Mouse (Mus musculus): ENCODE measurements at regions not wholly inside any gene's neighbourhood (a gene's known extent, or its start where the extent isn't known, plus 50 kb on each side); places are given as distances from the start of the nearest gene placed in this dataset.

- H3K9ac ChIP-seq = no peak overlapping the region
- no peak overlapping the region for H3K4me2 ChIP-seq (ENCODE audit: low read depth)
- 94% methylated on average over 6 of the region's 6 CpGs for WGBS
- no peak for DNase-seq
- no peaks in the 10 kb centered on the region for H3K27me3 ChIP-seq (ENCODE audit: insufficient read depth, low read length)
- ATAC-seq = no peak
- TF ChIP-seq CTCF (IDR thresholded peaks at IDR 0.05; ENCODE audit: low read depth) = no peak
- no peaks in the 10 kb centered on the region for H3K9me3 ChIP-seq (ENCODE audit: low read length)
- H3K27ac ChIP-seq (ENCODE audit: low read depth, low read length) = no peak overlapping the region
- no peaks in the 10 kb centered on the region for H3K4me1 ChIP-seq (ENCODE audit: insufficient read depth)
- H3K36me3 ChIP-seq (ENCODE audit: insufficient read depth) = no peaks in the 10 kb centered on the region
- H3K4me3 ChIP-seq (ENCODE audit: low read depth, low read length) = no peak overlapping the region
Measured at GRCm38 (mm10) chr9:115400461-115400860, 90.2 kb upstream of the Stt3b start.

- Histone ChIP-seq H3K9ac (no peak overlapping the region), H3K27ac (ENCODE audit: low read depth, low read length) (no peak overlapping the region), H3K9me3 (ENCODE audit: low read length) (no peaks in the 10 kb centered on the region), H3K27me3 (ENCODE audit: insufficient read depth, low read length) (no peaks in the 10 kb centered on the region), H3K4me1 (ENCODE audit: insufficient read depth) (no peaks in the 10 kb centered on the region), H3K36me3 (ENCODE audit: insufficient read depth) (no peaks in the 10 kb centered on the region), H3K4me3 (ENCODE audit: low read depth, low read length) (no peak overlapping the region), H3K4me2 (ENCODE audit: low read depth) (no peak overlapping the region)
- DNase-seq (no peak), ATAC-seq (no peak)
- no peak for TF ChIP-seq CTCF (IDR thresholded peaks at IDR 0.05; ENCODE audit: low read depth)
- 68% methylated on average over 13 of the region's 13 CpGs for WGBS
Measured at GRCm38 (mm10) chr9:115401405-115402151, 91.4 kb upstream of the Stt3b start.

- H3K4me3 ChIP-seq (ENCODE audit: low read depth, low read length) = no peak overlapping the region
- 67% methylated on average over 6 of the region's 6 CpGs for WGBS
- no peaks in the 10 kb centered on the region for H3K27me3 ChIP-seq (ENCODE audit: insufficient read depth, low read length)
- no peak overlapping the region for H3K9ac ChIP-seq
- no peak for DNase-seq
- H3K36me3 ChIP-seq (ENCODE audit: insufficient read depth) = no peaks in the 10 kb centered on the region
- no peak for TF ChIP-seq CTCF (IDR thresholded peaks at IDR 0.05; ENCODE audit: low read depth)
- H3K4me1 ChIP-seq (ENCODE audit: insufficient read depth) = no peaks in the 10 kb centered on the region
- H3K9me3 ChIP-seq (ENCODE audit: low read length) = no peaks in the 10 kb centered on the region
- H3K27ac ChIP-seq (ENCODE audit: low read depth, low read length) = no peak overlapping the region
- H3K4me2 ChIP-seq (ENCODE audit: low read depth) = no peak overlapping the region
- ATAC-seq = no peak
Measured at GRCm38 (mm10) chr9:115402661-115403060, 92.4 kb upstream of the Stt3b start.

GRCm38 (mm10) chr9:115403354-115403968 is 93.2 kb upstream of the Stt3b start:
- Histone ChIP-seq H3K9ac (no peak overlapping the region), H3K36me3 (ENCODE audit: insufficient read depth) (no peaks in the 10 kb centered on the region), H3K27ac (ENCODE audit: low read depth, low read length) (no peak overlapping the region), H3K27me3 (ENCODE audit: insufficient read depth, low read length) (no peaks in the 10 kb centered on the region), H3K4me2 (ENCODE audit: low read depth) (no peak overlapping the region), H3K4me3 (ENCODE audit: low read depth, low read length) (no peak overlapping the region), H3K4me1 (ENCODE audit: insufficient read depth) (no peaks in the 10 kb centered on the region), H3K9me3 (ENCODE audit: low read length) (no peaks in the 10 kb centered on the region)
- ATAC-seq (no peak), DNase-seq (no peak)
- TF ChIP-seq CTCF (IDR thresholded peaks at IDR 0.05; ENCODE audit: low read depth) = no peak
- 87% methylated on average over 7 of the region's 7 CpGs for WGBS

GRCm38 (mm10) chr9:115407901-115408470 is 97.8 kb upstream of the Stt3b start:
- TF ChIP-seq CTCF (IDR thresholded peaks at IDR 0.05; ENCODE audit: low read depth) = no peak
- H3K9me3 ChIP-seq (ENCODE audit: low read length) = no peaks in the 10 kb centered on the region
- DNase-seq (no peak), ATAC-seq (no peak)
- no peak overlapping the region for H3K9ac ChIP-seq
- no peaks in the 10 kb centered on the region for H3K4me1 ChIP-seq (ENCODE audit: insufficient read depth)
- no peaks in the 10 kb centered on the region for H3K36me3 ChIP-seq (ENCODE audit: insufficient read depth)
- WGBS = 87% methylated on average over 21 of the region's 21 CpGs
- H3K27me3 ChIP-seq (ENCODE audit: insufficient read depth, low read length) = no peaks in the 10 kb centered on the region
- no peak overlapping the region for H3K4me3 ChIP-seq (ENCODE audit: low read depth, low read length)
- H3K4me2 ChIP-seq (ENCODE audit: low read depth) = no peak overlapping the region
- H3K27ac ChIP-seq (ENCODE audit: low read depth, low read length) = no peak overlapping the region

GRCm38 (mm10) chr9:115408886-115409285 is 98.7 kb upstream of the Stt3b start:
- WGBS = 76% methylated on average over 6 of the region's 6 CpGs
- H3K4me1 ChIP-seq (ENCODE audit: insufficient read depth) = no peaks in the 10 kb centered on the region
- H3K4me2 ChIP-seq (ENCODE audit: low read depth) = no peak overlapping the region
- DNase-seq = no peak
- no peak for TF ChIP-seq CTCF (IDR thresholded peaks at IDR 0.05; ENCODE audit: low read depth)
- no peaks in the 10 kb centered on the region for H3K9me3 ChIP-seq (ENCODE audit: low read length)
- H3K4me3 ChIP-seq (ENCODE audit: low read depth, low read length) = no peak overlapping the region
- H3K27me3 ChIP-seq (ENCODE audit: insufficient read depth, low read length) = no peaks in the 10 kb centered on the region
- H3K36me3 ChIP-seq (ENCODE audit: insufficient read depth) = no peaks in the 10 kb centered on the region
- no peak for ATAC-seq
- H3K9ac ChIP-seq = no peak overlapping the region
- no peak overlapping the region for H3K27ac ChIP-seq (ENCODE audit: low read depth, low read length)

- WGBS = 93% methylated on average over 4 of the region's 4 CpGs
- no peak overlapping the region for H3K4me3 ChIP-seq (ENCODE audit: low read depth, low read length)
Measured at GRCm38 (mm10) chr9:115414190-115414589, 104.0 kb upstream of the Stt3b start.

More at GRCm38 (mm10) chr9:115414190-115414589, 104.0 kb upstream of the Stt3b start:
- Histone ChIP-seq H3K4me2 (ENCODE audit: low read depth) (no peak overlapping the region), H3K4me1 (ENCODE audit: insufficient read depth) (no peaks in the 10 kb centered on the region), H3K36me3 (ENCODE audit: insufficient read depth) (no peaks in the 10 kb centered on the region), H3K9me3 (ENCODE audit: low read length) (no peaks in the 10 kb centered on the region), H3K9ac (no peak overlapping the region), H3K27ac (ENCODE audit: low read depth, low read length) (no peak overlapping the region), H3K27me3 (ENCODE audit: insufficient read depth, low read length) (no peaks in the 10 kb centered on the region)
- TF ChIP-seq CTCF (IDR thresholded peaks at IDR 0.05; ENCODE audit: low read depth) = no peak
- no peak for DNase-seq
- no peak for ATAC-seq
